Mouse (Mus musculus): ENCODE data around the gene Prdm16. TPM values are rescaled to one million over a fixed set of nuclear protein-coding genes. Genes with fewer than 3 reads are reported as not detected.

Gene Prdm16
- polyA plus RNA-seq, 1 experiment from 2014 or later: 19.0 TPM

DNA sequence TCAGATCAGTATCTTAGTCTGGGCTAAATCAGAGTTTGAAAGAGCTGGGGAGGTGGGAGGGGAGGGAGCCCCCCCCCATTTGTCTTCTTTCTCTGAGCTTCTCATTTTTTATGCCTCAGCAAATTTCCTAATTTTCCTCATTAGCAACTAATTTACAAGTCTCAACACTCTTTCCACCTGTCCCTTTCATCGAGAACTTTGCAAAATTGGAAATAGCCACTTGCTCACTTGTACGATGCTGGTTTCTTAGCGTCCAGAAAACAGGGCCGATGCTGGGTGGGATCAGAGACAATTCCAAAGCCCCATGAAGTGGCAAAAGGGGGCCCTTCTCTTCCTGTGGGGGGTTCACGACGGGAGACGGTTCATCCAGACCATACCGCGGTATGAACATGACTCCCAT, 91.4 kb downstream of the Prdm16 start:
- Histone ChIP-seq H3K36me3 (ENCODE audit: insufficient read depth, low read length) (no peaks in the 10 kb centered on the region), H3K27ac (no peak overlapping the region), H3K9ac (ENCODE audit: low read depth, low read length) (no peak overlapping the region), H3K9me3 (replicated peaks; ENCODE audit: low read length) (no peaks in the 10 kb centered on the region), H3K4me3 (replicated peaks; ENCODE audit: low read depth, low read length) (no peak overlapping the region), H3K4me2 (ENCODE audit: low read length) (no peak overlapping the region), H3K27me3 (ENCODE audit: insufficient read depth, low read length) (peaks cover 13% of the 10 kb centered on the region; the same call in 1 of the 2 replicates), H3K4me1 (replicated peaks; ENCODE audit: insufficient read depth, low read length) (peaks cover 4% of the 10 kb centered on the region; the same call in 1 of the 2 replicates)
- 61% methylated on average over 9 of the region's 9 CpGs for WGBS
- no peak for ATAC-seq (replicated peaks; ENCODE audit: low FRiP score, low read depth)
- DNase-seq (ENCODE audit: low spot score): no peak
- TF ChIP-seq CTCF (IDR thresholded peaks at IDR 0.05; ENCODE audit: low read depth): no peak

DNA sequence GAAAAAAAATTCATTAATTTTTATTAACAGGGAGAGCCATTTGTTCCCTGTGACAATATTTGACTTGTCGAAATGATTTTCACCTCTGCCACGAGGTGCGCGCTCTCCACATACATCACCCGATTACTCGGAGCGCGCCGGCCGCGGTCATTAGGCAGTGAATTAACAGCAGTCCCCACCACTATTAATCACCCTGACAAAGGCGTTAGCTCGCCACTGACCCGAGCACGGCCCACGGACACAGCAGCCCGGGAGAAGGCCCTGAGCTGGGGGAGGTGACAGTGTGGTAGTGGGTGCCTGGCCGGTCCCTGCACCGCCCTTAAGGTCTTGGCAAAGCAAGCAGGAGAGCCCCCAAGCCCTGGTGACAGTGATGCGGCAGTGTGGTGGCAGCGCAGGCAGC, 92.8 kb downstream of the Prdm16 start:
- WGBS: 6% methylated on average over 21 of the region's 21 CpGs
- no peak overlapping the region for H3K4me2 ChIP-seq (ENCODE audit: low read length)
- peak; percentile 57 for DNase-seq (ENCODE audit: low spot score)

DNA sequence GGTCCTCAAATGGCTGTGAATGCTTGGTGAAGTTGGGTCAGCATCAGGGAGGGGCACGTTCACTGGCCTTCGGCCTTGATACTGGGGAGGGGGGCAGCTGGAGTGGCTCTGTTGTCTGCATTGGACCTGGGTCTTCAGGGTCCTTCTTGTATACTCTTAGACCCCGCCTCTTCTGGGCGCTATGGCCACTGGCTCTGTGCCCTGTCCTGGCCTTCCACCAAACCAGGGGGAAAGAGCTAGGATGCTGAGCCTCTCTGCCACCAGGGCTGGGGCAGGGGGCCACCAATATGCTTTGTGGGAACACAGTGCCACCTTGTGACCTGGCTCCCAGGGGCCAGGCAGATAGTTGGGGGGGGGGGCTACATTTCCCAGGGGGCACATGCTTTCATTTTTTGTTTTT, 93.5 kb downstream of the Prdm16 start:
- H3K9me3 ChIP-seq (replicated peaks; ENCODE audit: low read length): no peaks in the 10 kb centered on the region
- no peak overlapping the region for H3K9ac ChIP-seq (ENCODE audit: low read depth, low read length)
- ATAC-seq (replicated peaks; ENCODE audit: low FRiP score, low read depth) (no peak), DNase-seq (ENCODE audit: low spot score) (no peak)
- 54% methylated on average over 4 of the region's 4 CpGs for WGBS
- no peak overlapping the region for H3K4me2 ChIP-seq (ENCODE audit: low read length)
- TF ChIP-seq CTCF (IDR thresholded peaks at IDR 0.05; ENCODE audit: low read depth): peak; percentile 8; the same call in 1 of the 2 replicates
- no peak overlapping the region for H3K4me3 ChIP-seq (replicated peaks; ENCODE audit: low read depth, low read length)
- no peak overlapping the region for H3K27ac ChIP-seq
- H3K4me1 ChIP-seq (replicated peaks; ENCODE audit: insufficient read depth, low read length): peaks cover 4% of the 10 kb centered on the region; the same call in 1 of the 2 replicates
- H3K36me3 ChIP-seq (ENCODE audit: insufficient read depth, low read length): no peaks in the 10 kb centered on the region
- peaks cover 10% of the 10 kb centered on the region; the same call in 1 of the 2 replicates for H3K27me3 ChIP-seq (ENCODE audit: insufficient read depth, low read length)

More for the DNA sequence above, 92.8 kb downstream of the Prdm16 start:
- Histone ChIP-seq H3K4me1 (replicated peaks; ENCODE audit: insufficient read depth, low read length) (peaks cover 4% of the 10 kb centered on the region; the same call in 1 of the 2 replicates), H3K9me3 (replicated peaks; ENCODE audit: low read length) (no peaks in the 10 kb centered on the region), H3K9ac (ENCODE audit: low read depth, low read length) (no peak overlapping the region), H3K4me3 (replicated peaks; ENCODE audit: low read depth, low read length) (no peak overlapping the region), H3K36me3 (ENCODE audit: insufficient read depth, low read length) (no peaks in the 10 kb centered on the region), H3K27me3 (ENCODE audit: insufficient read depth, low read length) (peaks cover 13% of the 10 kb centered on the region; the same call in 1 of the 2 replicates), H3K27ac (no peak overlapping the region)
- no peak for ATAC-seq (replicated peaks; ENCODE audit: low FRiP score, low read depth)
- no peak for TF ChIP-seq CTCF (IDR thresholded peaks at IDR 0.05; ENCODE audit: low read depth)

DNA sequence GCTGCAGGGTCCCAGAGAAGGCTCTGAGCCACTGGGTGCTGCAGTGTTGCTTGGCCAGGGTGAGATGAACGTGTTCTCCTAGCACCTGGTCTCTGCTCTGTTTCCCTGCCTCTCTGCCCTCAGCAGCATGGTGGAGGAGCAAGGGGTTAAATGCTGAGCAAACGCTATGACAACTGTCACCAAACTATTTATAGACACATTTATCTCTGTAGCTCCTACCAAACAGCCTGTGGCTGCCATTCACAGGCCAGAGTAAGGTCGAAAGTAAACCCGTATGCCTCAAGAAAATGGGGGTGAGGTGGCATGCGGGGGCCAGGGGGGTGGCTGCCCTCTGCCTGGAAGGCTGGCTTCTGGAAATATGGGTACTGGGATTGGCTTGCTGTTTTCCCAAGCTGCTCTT, 94.1 kb downstream of the Prdm16 start:
- no peaks in the 10 kb centered on the region for H3K9me3 ChIP-seq (replicated peaks; ENCODE audit: low read length)
- no peak for DNase-seq (ENCODE audit: low spot score)
- no peak for ATAC-seq (replicated peaks; ENCODE audit: low FRiP score, low read depth)
- no peak overlapping the region for H3K4me2 ChIP-seq (ENCODE audit: low read length)
- H3K9ac ChIP-seq (ENCODE audit: low read depth, low read length): no peak overlapping the region
- TF ChIP-seq CTCF (IDR thresholded peaks at IDR 0.05; ENCODE audit: low read depth): no peak
- H3K36me3 ChIP-seq (ENCODE audit: insufficient read depth, low read length): no peaks in the 10 kb centered on the region
- peaks cover 4% of the 10 kb centered on the region; the same call in 1 of the 2 replicates for H3K4me1 ChIP-seq (replicated peaks; ENCODE audit: insufficient read depth, low read length)
- 33% methylated on average over 5 of the region's 5 CpGs for WGBS
- H3K27ac ChIP-seq: no peak overlapping the region
- H3K4me3 ChIP-seq (replicated peaks; ENCODE audit: low read depth, low read length): no peak overlapping the region
- H3K27me3 ChIP-seq (ENCODE audit: insufficient read depth, low read length): peaks cover 8% of the 10 kb centered on the region; the same call in 1 of the 2 replicates

DNA sequence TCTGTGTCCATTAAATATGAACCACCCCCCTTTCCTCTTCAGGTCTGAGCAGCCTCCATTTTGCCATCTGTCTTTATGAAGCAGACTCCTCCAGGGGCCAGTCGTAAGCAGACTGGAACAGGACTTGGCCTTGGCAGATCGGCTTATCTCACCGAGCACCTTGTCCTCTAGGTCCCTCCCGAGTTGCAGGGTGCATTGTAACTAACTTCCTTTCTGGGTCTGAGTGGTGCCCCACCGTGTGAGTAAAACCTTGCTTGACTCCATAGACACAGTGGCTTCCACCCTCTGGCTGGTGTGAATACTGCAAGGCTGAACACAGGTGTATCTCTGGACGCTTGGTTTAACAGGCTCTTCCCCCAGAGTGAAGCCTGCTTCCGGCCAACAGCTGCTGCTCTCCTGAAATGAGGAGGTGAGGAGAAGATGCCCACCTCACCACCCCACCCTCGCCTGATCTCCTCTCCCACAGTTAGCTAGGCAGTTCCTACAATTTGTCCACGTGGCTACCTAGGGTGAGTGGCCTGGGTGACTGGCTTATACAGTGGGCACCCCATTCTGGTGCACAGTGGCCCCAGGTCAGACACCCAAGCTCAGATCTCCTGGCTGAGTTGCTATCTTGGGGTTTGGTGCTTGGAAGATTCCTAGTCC, 94.9 kb downstream of the Prdm16 start:
- Histone ChIP-seq H3K4me3 (replicated peaks; ENCODE audit: low read depth, low read length) (no peak overlapping the region), H3K27ac (no peak overlapping the region), H3K27me3 (ENCODE audit: insufficient read depth, low read length) (peaks cover 5% of the 10 kb centered on the region; the same call in 1 of the 2 replicates), H3K4me1 (replicated peaks; ENCODE audit: insufficient read depth, low read length) (peaks cover 4% of the 10 kb centered on the region; the same call in 1 of the 2 replicates), H3K9me3 (replicated peaks; ENCODE audit: low read length) (no peaks in the 10 kb centered on the region), H3K36me3 (ENCODE audit: insufficient read depth, low read length) (no peaks in the 10 kb centered on the region), H3K9ac (ENCODE audit: low read depth, low read length) (no peak overlapping the region), H3K4me2 (ENCODE audit: low read length) (no peak overlapping the region)
- DNase-seq (ENCODE audit: low spot score): no peak
- WGBS: 64% methylated on average over 9 of the region's 9 CpGs
- peak; percentile 32 for TF ChIP-seq CTCF (IDR thresholded peaks at IDR 0.05; ENCODE audit: low read depth)
- no peak for ATAC-seq (replicated peaks; ENCODE audit: low FRiP score, low read depth)

DNA sequence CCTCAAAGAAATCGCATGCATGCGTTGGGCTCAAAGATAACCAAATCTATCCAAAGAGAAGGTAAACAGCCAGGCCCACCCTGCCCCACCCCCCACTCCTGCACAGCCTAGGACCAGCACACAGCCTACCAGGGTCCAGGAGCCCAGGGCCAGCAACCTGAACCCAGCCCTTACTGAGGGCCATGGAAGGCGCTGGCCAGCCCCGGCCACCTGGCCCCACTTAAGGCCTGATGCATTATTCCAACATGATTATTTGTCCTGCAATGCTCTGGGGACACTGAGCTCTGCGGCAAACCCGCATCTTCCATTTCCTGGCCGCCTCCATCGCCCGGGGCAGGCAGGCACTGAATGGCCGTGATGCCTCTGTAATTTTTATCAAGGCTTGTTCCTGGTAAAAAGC, 96.0 kb downstream of the Prdm16 start:
- DNase-seq (ENCODE audit: low spot score): no peak
- no peak overlapping the region for H3K27ac ChIP-seq
- no peak for ATAC-seq (replicated peaks; ENCODE audit: low FRiP score, low read depth)
- no peaks in the 10 kb centered on the region for H3K9me3 ChIP-seq (replicated peaks; ENCODE audit: low read length)
- TF ChIP-seq CTCF (IDR thresholded peaks at IDR 0.05; ENCODE audit: low read depth): no peak
- H3K36me3 ChIP-seq (ENCODE audit: insufficient read depth, low read length): no peaks in the 10 kb centered on the region
- H3K4me2 ChIP-seq (ENCODE audit: low read length): no peak overlapping the region
- 43% methylated on average over 10 of the region's 10 CpGs for WGBS
- peaks cover 5% of the 10 kb centered on the region; the same call in 1 of the 2 replicates for H3K27me3 ChIP-seq (ENCODE audit: insufficient read depth, low read length)
- peaks cover 9% of the 10 kb centered on the region for H3K4me1 ChIP-seq (replicated peaks; ENCODE audit: insufficient read depth, low read length)
- H3K4me3 ChIP-seq (replicated peaks; ENCODE audit: low read depth, low read length): no peak overlapping the region
- H3K9ac ChIP-seq (ENCODE audit: low read depth, low read length): no peak overlapping the region

Data from kidney, postnatal 0 days (tissue).